Mouse (Mus musculus): ENCODE measurements around the gene Cst10. TPM values are rescaled to one million over a fixed set of nuclear protein-coding genes. Genes with fewer than 3 reads are reported as not detected.

The Cst10 gene
- not detected in 2 replicates for polyA plus RNA-seq (2012; rRNA removed)

GRCm38 (mm10) chr2:149404757-149405156 lies at the start of gene Cst10:
Gene Cst10 (plus strand): TSS chr2:149405057.

